Mouse (Mus musculus) midbrain, embryonic 14.5 days (tissue): ENCODE measurements at regions not wholly inside any gene's neighbourhood (a gene's known extent, or its start where the extent isn't known, plus 50 kb on each side); places are given as distances from the start of the nearest gene placed in this dataset.

ENCODE experiments used
- ATAC-seq: fragments of 200-750 bp; cut with Nextera tagmentation; 2 replicates; pipeline ENCODE4 v1.8.0; 2017; ENCODE audit warnings: moderate number of reproducible peaks, moderate library complexity; ENCODE audit not compliant: low FRiP score, low TSS enrichment
- DNase-seq: peaks from one replicate; pipeline ENCODE4 v3.0.0-alpha.2; 2015
- H3K27ac ChIP-seq: fragments of 300-500 bp; sonication (generic); replicated peaks from 2 replicates; pipeline ENCODE4 v1.5.1; 2014; ENCODE audit warnings: mild to moderate bottlenecking, low read depth, low read length, moderate library complexity
- H3K27me3 ChIP-seq: fragments of 300-500 bp; sonication (generic); 2 replicates; pipeline ENCODE4 v1.6.1; 2014; ENCODE audit warnings: low read length, control low read depth, mixed read lengths; ENCODE audit not compliant: control insufficient read depth, insufficient read depth
- H3K36me3 ChIP-seq: fragments of 300-500 bp; sonication (generic); 2 replicates; pipeline ENCODE4 v1.6.1; 2014; ENCODE audit warnings: low read length, control low read depth; ENCODE audit not compliant: control insufficient read depth, insufficient read depth
- H3K4me1 ChIP-seq: fragments of 300-500 bp; sonication (generic); 2 replicates; pipeline ENCODE4 v1.6.1; 2014; ENCODE audit warnings: mild to moderate bottlenecking, antibody characterized with exemption, low read length, control low read depth; ENCODE audit not compliant: control insufficient read depth, insufficient read depth
- H3K4me2 ChIP-seq: fragments of 300-500 bp; sonication (generic); 2 replicates; pipeline ENCODE4 v1.6.1; 2014; ENCODE audit warnings: mild to moderate bottlenecking, low read length, moderate library complexity
- H3K4me3 ChIP-seq: fragments of 300-500 bp; sonication (generic); replicated peaks from 2 replicates; pipeline ENCODE4 v1.5.1; 2014; ENCODE audit warnings: low read depth, low read length
- H3K9ac ChIP-seq: fragments of 300-500 bp; sonication (generic); replicated peaks from 2 replicates; pipeline ENCODE4 v1.6.1; 2014; ENCODE audit warnings: mild to moderate bottlenecking, low read length, moderate library complexity
- H3K9me3 ChIP-seq: fragments of 300-500 bp; sonication (generic); 2 replicates; pipeline ENCODE4 v1.6.1; 2016; ENCODE audit warnings: low read length, control low read depth, mixed read lengths; ENCODE audit not compliant: control insufficient read depth
- WGBS: fragments of 180-500 bp; shearing (Covaris S2); extraction: QIAGEN DNeasy Blood & Tissue Kit; methylation state at CpG from one replicate; pipeline ENCODE4 v1.1.7; 2014; 5-methylcytosine and 5-hydroxymethylcytosine counted together

DNA sequence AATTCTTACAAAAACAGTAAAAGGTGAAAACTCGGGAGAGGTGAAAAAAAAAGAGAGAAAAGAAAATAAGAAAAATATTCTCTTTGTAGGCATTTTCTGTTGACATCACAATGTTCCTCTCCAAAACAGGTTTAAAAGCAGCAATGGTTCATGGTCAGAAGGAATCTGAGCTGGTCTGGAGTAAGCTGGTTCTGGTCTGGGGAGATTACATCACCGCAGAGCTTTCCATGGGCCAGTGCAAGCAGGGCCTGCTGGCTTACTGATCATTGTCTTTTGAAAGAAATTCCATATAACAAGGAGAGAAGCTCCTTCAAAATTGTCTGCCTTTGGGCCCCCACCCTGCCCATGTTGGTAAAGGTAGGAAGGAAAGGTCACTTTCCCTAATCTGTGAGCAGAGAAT, 222.3 kb upstream of the Tnc start:
- H3K36me3 ChIP-seq, result no peaks in the 10 kb centered on the region
- no peaks in the 10 kb centered on the region for H3K27me3 ChIP-seq
- H3K27ac ChIP-seq, result no peak overlapping the region
- H3K9ac ChIP-seq, result no peak overlapping the region
- no peaks in the 10 kb centered on the region for H3K4me1 ChIP-seq
- H3K4me3 ChIP-seq, result no peak overlapping the region
- H3K4me2 ChIP-seq, result no peak overlapping the region
- 93% methylated on average over 2 of the region's 2 CpGs for WGBS
- DNase-seq, result no peak
- no peak for ATAC-seq
- H3K9me3 ChIP-seq, result no peaks in the 10 kb centered on the region

DNA sequence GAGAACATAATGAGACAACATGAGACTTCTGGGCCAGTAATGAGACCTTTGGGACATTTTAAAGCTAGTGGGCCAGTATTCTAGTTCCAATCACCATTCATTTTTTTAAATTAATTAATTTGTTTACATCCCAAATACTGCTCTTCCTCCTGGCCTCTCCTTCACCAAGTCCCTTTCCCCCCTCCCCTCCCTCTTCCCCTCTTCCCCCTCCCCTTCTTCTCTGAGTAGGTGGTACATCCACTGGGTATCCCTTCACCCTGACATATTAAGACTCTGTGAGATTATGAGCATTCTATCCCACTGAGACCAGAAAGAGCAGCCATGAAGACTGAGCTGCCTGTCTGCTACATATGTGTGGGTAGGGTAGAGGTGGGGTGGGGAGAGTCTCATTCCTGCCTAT, 213.7 kb upstream of the Tnc start:
- DNase-seq, result no peak

DNA sequence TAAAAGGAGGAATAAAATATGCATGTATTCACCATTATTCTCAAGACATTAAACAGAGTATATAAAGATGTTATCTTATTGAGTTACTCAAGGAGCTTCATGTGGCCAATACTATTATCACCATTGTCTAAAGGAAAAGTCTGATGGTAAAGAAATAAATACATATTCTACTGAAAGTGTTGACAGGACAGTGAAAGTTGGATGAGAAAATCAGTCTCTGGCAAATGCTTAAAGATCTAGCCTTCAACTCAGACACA, 213.3 kb upstream of the Tnc start:
- no peaks in the 10 kb centered on the region for H3K9me3 ChIP-seq
- H3K4me1 ChIP-seq, result no peaks in the 10 kb centered on the region
- H3K4me2 ChIP-seq, result no peak overlapping the region
- H3K36me3 ChIP-seq, result no peaks in the 10 kb centered on the region
- ATAC-seq, result no peak
- DNase-seq, result no peak
- no peak overlapping the region for H3K9ac ChIP-seq
- H3K27me3 ChIP-seq, result no peaks in the 10 kb centered on the region
- no peak overlapping the region for H3K27ac ChIP-seq
- H3K4me3 ChIP-seq, result no peak overlapping the region

More for the DNA sequence above, 213.7 kb upstream of the Tnc start:
- Histone ChIP-seq H3K9ac (no peak overlapping the region), H3K9me3 (no peaks in the 10 kb centered on the region), H3K4me3 (no peak overlapping the region), H3K36me3 (no peaks in the 10 kb centered on the region), H3K4me1 (no peaks in the 10 kb centered on the region), H3K27me3 (no peaks in the 10 kb centered on the region), H3K4me2 (no peak overlapping the region), H3K27ac (no peak overlapping the region)
- no peak for ATAC-seq

DNA sequence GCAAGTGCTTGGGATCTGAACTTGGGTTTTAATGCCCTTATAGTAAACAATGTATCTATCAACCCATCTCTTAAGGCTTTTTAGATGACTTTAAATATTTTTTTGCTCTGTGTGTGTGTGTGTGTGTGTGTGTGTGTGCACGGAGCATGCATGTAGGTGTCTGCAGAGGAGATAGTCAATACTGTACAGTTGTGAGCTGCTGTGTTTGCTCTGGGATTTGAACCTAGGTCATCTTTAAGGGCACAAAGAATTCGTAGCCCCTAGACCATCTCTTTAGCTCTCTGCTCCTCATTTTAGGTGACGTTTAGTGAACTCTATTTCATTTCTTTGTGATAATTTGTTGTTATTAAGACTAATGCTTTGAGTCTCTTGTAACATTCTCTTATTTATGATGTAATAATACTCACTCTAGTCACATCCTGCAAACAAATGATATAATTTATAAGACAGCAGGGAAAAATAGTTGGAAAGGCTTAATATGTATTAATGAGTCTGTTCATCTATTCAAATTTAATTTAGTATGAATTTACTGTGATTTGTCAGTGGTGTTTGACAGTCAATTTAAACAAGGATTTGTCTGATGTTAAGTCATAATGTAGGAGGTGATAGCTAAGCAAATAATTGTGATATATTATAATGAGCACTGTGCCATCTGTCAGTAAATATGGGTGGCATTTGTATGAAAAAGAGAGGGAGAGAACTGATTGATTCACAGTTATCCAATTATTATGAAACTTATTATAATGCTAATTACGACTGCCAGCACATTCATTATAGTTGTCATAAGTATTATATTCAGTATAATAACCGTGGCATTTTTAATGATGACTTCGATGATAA, 212.8 kb upstream of the Tnc start:
- Histone ChIP-seq H3K4me2 (no peak overlapping the region), H3K27ac (no peak overlapping the region), H3K36me3 (no peaks in the 10 kb centered on the region), H3K9me3 (no peaks in the 10 kb centered on the region), H3K27me3 (no peaks in the 10 kb centered on the region), H3K9ac (no peak overlapping the region), H3K4me1 (no peaks in the 10 kb centered on the region), H3K4me3 (no peak overlapping the region)
- DNase-seq (no peak), ATAC-seq (no peak)
- 73% methylated on average over 6 of the region's 6 CpGs for WGBS

DNA sequence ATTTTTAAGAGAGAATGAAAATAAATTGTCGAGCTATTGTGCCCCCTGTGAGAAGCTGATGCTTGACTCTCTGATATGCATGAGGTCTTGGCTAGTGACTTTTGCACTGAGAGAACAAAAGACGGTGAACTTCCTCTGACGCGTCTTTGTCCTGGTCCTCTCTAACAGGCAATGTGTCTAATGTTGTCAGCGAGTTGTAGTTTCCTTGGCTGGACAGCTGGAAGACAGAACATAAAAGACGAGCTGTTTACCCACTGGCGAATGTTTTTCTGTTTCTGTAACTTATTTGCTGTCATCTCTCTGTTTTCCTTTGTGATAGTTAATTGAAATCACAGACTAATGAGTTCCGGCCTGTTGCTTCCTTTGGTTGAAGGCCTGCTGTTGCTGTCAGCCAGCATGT, 208.4 kb upstream of the Tnc start:
- Histone ChIP-seq H3K4me1 (no peaks in the 10 kb centered on the region), H3K27ac (no peak overlapping the region), H3K36me3 (no peaks in the 10 kb centered on the region), H3K9me3 (no peaks in the 10 kb centered on the region), H3K27me3 (no peaks in the 10 kb centered on the region), H3K4me3 (no peak overlapping the region), H3K4me2 (no peak overlapping the region), H3K9ac (no peak overlapping the region)
- DNase-seq (no peak), ATAC-seq (no peak)
- WGBS, result 51% methylated on average over 8 of the region's 8 CpGs

DNA sequence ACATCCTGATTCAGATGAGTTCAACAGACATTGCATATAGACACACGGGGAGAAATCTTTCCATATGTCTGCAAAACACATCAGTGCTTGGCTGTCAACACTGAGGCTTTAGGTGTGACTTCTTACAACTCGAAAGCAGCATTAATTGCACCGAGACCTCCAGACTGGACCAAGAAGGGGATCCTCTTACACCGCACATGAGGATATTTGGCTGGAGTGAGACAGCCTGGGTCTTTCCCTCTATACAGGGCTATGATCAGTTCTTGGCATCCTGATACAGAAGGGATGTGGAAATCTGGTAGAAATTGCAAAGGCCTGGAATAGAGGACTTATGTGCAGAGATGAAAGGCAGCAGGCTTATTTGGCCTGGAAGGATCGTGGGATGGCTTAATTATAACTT, 203.9 kb upstream of the Tnc start:
- no peak overlapping the region for H3K9ac ChIP-seq
- no peaks in the 10 kb centered on the region for H3K9me3 ChIP-seq
- H3K4me3 ChIP-seq, result no peak overlapping the region
- ATAC-seq (no peak), DNase-seq (no peak)
- no peaks in the 10 kb centered on the region for H3K4me1 ChIP-seq
- no peaks in the 10 kb centered on the region for H3K36me3 ChIP-seq
- no peak overlapping the region for H3K4me2 ChIP-seq
- 88% methylated on average over 5 of the region's 5 CpGs for WGBS
- H3K27me3 ChIP-seq, result no peaks in the 10 kb centered on the region
- H3K27ac ChIP-seq, result no peak overlapping the region

DNA sequence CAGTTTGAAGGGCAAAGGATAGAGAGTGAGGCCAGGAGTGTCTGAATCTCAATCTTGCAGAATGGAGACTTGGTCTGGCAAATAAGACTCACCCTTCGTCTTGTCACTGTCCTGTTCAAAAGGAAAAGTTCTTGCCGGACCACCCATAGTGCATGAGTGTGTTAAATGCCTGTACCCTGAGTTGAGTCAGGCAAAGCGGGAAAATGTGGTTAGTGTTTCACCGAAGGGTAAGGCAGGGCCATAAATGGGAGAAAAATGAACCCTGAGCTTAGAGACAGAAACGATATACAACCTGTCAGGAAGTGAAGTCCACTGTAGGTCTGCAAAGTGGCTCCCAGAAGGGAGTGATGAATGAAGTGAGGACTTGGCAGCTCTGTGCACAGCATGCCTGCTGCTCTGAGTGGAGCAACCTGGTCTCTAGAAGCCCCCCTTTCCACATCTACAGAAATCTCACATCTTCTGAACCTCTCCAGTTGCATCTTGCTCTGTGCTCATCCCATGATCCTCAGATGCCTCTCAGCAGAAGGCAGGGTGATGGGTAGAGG, 191.5 kb upstream of the Tnc start:
- no peak overlapping the region for H3K4me3 ChIP-seq
- H3K27me3 ChIP-seq, result no peaks in the 10 kb centered on the region
- no peaks in the 10 kb centered on the region for H3K36me3 ChIP-seq
- 93% methylated on average over 5 of the region's 5 CpGs for WGBS
- H3K9ac ChIP-seq, result no peak overlapping the region
- no peak for DNase-seq
- H3K27ac ChIP-seq, result no peak overlapping the region
- H3K4me2 ChIP-seq, result no peak overlapping the region
- no peak for ATAC-seq
- no peaks in the 10 kb centered on the region for H3K9me3 ChIP-seq
- no peaks in the 10 kb centered on the region for H3K4me1 ChIP-seq

DNA sequence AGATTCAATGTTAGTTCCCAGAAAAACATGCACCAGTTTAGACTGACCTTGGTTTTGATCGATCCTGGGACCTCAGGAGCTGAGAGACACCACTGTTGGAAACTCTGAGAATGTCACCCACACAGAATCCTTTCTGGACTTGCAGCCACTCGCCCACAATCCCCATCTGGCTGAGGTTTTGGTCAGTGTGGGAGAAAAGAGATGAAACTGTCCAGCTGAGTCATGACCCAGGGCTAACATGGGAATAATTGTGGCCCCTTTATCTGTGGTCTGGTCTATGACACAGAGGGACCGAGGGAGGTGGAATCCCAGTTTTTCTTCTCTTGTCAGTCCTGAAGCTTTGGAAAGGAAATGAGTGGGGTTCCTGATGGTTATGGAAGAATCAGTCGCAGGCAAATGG, 188.7 kb upstream of the Tnc start:
- Histone ChIP-seq H3K4me2 (no peak overlapping the region), H3K36me3 (no peaks in the 10 kb centered on the region), H3K27ac (no peak overlapping the region), H3K9me3 (no peaks in the 10 kb centered on the region), H3K9ac (no peak overlapping the region), H3K4me1 (no peaks in the 10 kb centered on the region), H3K27me3 (no peaks in the 10 kb centered on the region), H3K4me3 (no peak overlapping the region)
- DNase-seq, result no peak
- 79% methylated on average over 4 of the region's 4 CpGs for WGBS
- ATAC-seq, result no peak

DNA sequence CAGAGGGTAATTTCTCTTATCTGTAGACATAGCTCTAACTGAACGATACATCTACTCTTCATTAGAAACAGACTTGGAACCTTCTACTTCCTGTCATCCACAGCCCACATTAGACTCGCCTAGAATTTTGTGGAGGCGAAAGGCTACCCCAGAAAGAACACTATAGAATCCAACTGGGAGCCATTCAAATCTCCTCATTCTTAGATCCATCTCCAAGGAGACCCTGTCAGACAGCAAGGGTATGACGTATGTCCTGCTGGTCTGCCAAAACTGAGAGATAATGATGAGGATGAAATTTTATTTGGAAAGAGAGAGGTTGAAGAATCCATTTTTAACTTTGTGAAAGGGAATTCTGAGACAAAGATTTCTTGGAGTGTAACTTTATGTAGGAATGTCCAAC, 185.3 kb upstream of the Tnc start:
- H3K4me2 ChIP-seq, result no peak overlapping the region
- no peaks in the 10 kb centered on the region for H3K36me3 ChIP-seq
- no peak overlapping the region for H3K4me3 ChIP-seq
- no peaks in the 10 kb centered on the region for H3K27me3 ChIP-seq
- no peak overlapping the region for H3K27ac ChIP-seq
- no peaks in the 10 kb centered on the region for H3K9me3 ChIP-seq
- DNase-seq (no peak), ATAC-seq (no peak)
- H3K4me1 ChIP-seq, result no peaks in the 10 kb centered on the region
- H3K9ac ChIP-seq, result no peak overlapping the region
- WGBS, result 36% methylated on average over 4 of the region's 4 CpGs
